Mouse (Mus musculus) heart, adult 2 months (tissue): Measurements from ENCODE around the gene 2410015M20Rik. TPM values are rescaled to one million over a fixed set of nuclear protein-coding genes. Genes with fewer than 3 reads are reported as not detected.

ENCODE experiments used
- DNase-seq, 2 experiments: peaks; one replicate each; pipeline ENCODE4 v3.0.0; 2021
- H3K27ac ChIP-seq: fragments of 200-600 bp; 2 replicates; pipeline ENCODE4 v1.8.1; 2022
- H3K27me3 ChIP-seq: fragments of 200-500 bp; 2 replicates; pipeline ENCODE4 v1.6.1; 2012; ENCODE audit warnings: mild to moderate bottlenecking, low read length, inconsistent platforms, mixed read lengths; ENCODE audit not compliant: control insufficient read depth, insufficient read depth
- H3K36me3 ChIP-seq: fragments of 200-500 bp; 2 replicates; pipeline ENCODE4 v1.6.1; 2012; ENCODE audit warnings: low read length, inconsistent platforms; ENCODE audit not compliant: control insufficient read depth, insufficient read depth
- H3K4me1 ChIP-seq: fragments of 200-500 bp; 2 replicates; pipeline ENCODE4 v1.6.1; 2011; ENCODE audit warnings: low read length; ENCODE audit not compliant: control insufficient read depth, insufficient read depth
- H3K4me3 ChIP-seq: fragments of 200-600 bp; 2 replicates; pipeline ENCODE4 v1.8.1; 2022
- H3K79me2 ChIP-seq: fragments of 200-500 bp; replicated peaks from 2 replicates; pipeline ENCODE4 v1.6.1; 2012; ENCODE audit warnings: mild to moderate bottlenecking, inconsistent platforms, low read length, moderate library complexity, mixed read lengths; ENCODE audit not compliant: control insufficient read depth, insufficient read depth
- H3K9ac ChIP-seq: fragments of 200-500 bp; 2 replicates; pipeline ENCODE4 v1.6.1; 2012; ENCODE audit warnings: low read depth, mild to moderate bottlenecking, control low read depth, inconsistent platforms, low read length, mixed read lengths
- CTCF ChIP-seq: fragments of 200-600 bp; IDR thresholded peaks from 2 replicates; pipeline ENCODE4 v1.8.1; 2022; ENCODE audit warnings: antibody characterized with exemption, mild to moderate bottlenecking, moderate library complexity
- EP300 ChIP-seq: fragments of 200-500 bp; IDR thresholded peaks from 2 replicates; pipeline ENCODE4 v1.6.1; 2011; ENCODE audit warnings: low read depth, low read length, control low read depth; ENCODE audit not compliant: insufficient read depth
- POLR2A ChIP-seq: fragments of 200-500 bp; IDR thresholded peaks from 2 replicates; pipeline ENCODE4 v1.6.1; 2011; ENCODE audit warnings: mild to moderate bottlenecking, low read depth, low read length, control low read depth; ENCODE audit not compliant: insufficient read depth
- WGBS: fragments of 180-500 bp; shearing (Covaris S2); methylation state at CpG from one replicate; pipeline ENCODE4 v1.1.7; 2018; 5-methylcytosine and 5-hydroxymethylcytosine counted together
- intact Hi-C: fragments of 180-260 bp; cut with DNase I; formaldehyde crosslinking; loops from one replicate; pipeline ENCODE4 v1.15.1; 2025
- polyA plus RNA-seq: library from polyadenylated mRNA; depleted of rRNA; stranded (reverse); fragments of >200 nt; gene quantifications from 2 replicates; pipeline ENCODE4 v1.2.3, GENCODE M21; 2012
- total RNA-seq, 2 experiments: library from RNA; stranded (reverse); gene quantifications; 2 replicates each; pipeline ENCODE4 v1.2.3; 2021

The 2410015M20Rik gene
- total and polyA plus RNA-seq, 3 experiments, result 291 to 381 (median 329) TPM

DNA sequence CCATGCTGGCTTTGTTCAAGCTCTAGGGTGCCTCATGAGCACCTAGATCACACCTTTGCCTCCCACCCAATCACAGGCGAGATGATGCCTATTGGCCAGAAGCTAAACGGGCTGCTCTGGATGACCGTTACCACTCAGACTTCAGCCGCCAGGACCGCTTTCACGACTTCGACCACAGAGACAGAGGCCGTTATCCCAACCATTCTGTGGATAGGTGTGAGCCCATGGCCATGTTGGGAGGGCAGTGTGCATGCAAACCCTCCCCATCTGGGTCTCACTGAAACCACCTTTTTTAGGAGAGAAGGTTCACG lies 5.5 kb downstream of the 2410015M20Rik start:
- no peaks in the 10 kb centered on the region for H3K27me3 ChIP-seq
- peaks cover 2% of the 10 kb centered on the region for H3K4me1 ChIP-seq
- no peaks in the 10 kb centered on the region for H3K79me2 ChIP-seq
- 84% methylated on average over 9 of the region's 9 CpGs for WGBS
- TF ChIP-seq CTCF (no peak), POLR2A (no peak), EP300 (no peak)
- no peak overlapping the region for H3K4me3 ChIP-seq
- DNase-seq, result peak in 1 of 2 experiments; percentile 17
- no peak overlapping the region for H3K9ac ChIP-seq
- no peaks in the 10 kb centered on the region for H3K36me3 ChIP-seq
- intact Hi-C loops, result no loop called here
- H3K27ac ChIP-seq, result no peak overlapping the region

DNA sequence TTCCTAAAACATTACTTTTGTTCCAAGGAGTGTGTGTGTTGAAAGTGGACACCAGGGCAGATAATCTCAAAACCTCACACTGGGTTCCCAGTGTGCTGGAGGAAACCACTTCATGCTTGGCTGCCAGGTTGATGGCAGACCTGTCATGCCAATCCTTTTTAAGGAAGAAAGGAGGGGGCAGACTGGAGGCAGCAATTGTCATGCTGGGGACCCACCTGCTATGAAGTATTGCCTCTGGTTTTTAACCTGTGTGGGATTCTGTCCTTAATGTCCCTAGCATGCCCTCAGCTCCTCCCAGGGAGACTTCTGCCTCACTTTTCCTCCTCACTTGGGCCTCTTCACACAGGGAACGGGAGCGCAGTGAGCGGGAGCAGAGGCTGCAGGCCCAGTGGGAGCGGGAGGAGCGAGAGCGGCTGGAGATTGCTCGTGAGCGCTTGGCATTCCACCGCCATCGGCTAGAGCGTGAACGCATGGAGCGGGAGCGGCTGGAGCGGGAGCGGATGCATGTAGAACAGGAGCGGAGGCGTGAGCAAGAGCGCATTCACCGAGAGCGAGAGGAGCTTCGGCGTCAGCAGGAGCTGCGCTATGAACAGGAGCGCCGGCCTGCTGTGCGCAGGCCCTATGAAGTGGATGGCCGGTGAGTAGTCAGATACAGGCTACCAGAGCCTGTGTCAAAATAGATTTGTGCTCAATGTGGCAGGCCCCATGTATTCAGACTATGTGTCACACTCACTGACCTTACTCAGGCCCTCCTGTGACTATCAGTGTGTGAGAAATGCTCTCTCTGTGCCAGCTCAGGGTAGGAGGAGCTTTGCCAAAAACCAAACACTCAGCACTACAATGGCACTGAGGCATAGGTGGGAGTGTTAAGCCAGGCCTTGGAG lies 6.1 kb downstream of the 2410015M20Rik start:
- no peaks in the 10 kb centered on the region for H3K36me3 ChIP-seq
- WGBS, result 93% methylated on average over 28 of the region's 28 CpGs
- intact Hi-C loops, result no loop called here

DNA sequence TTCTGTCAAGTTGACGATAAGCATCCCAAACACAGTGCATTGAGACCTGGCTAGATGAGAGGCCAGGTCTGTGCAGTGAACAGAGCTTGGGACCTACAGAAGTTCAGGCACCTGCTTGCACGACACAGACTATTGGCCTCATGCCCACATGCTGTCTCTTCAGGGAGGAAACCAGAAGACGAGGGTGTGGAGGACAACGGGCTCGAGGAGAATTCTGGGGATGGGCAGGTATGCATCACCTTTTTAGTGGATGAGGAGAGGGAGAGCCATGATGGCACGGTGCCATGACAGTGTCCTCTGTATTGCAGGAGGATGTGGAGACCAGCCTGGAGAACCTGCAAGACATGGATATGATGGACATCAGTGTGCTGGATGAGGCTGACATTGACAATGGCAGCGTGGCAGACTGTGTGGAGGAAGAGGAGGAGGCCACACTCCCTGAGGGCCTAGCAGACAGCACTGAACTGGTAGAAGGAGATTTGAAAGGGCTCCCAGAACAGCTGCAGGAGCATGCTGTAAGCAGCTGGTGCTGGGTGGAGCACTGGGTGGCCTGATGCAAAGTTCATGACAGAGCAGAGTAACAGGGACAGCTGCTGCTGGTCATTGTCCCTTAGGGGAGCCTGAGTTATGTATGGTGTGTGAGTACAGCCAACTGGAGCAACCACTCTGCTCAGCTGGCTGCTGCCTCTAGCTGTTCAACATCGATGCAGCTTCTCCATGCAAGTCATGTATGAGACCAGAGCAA lies 15.9 kb downstream of the 2410015M20Rik start:
- TF ChIP-seq EP300, result 0 out of 2 replicates have a peak, but pooled peaks have one; percentile 3
- no peak for TF ChIP-seq POLR2A
- TF ChIP-seq CTCF, result no peak
- Histone ChIP-seq H3K4me1 (no peaks in the 10 kb centered on the region; the same call in none of the 2 replicates), H3K79me2 (peaks cover 6% of the 10 kb centered on the region), H3K36me3 (peaks cover 5% of the 10 kb centered on the region; the same call in 1 of the 2 replicates), H3K4me3 (no peak overlapping the region), H3K9ac (no peak overlapping the region), H3K27ac (no peak overlapping the region), H3K27me3 (no peaks in the 10 kb centered on the region)
- intact Hi-C loops, result no loop called here
- 54% methylated on average over 8 of the region's 8 CpGs for WGBS
- peak in 1 of 2 experiments; percentile 44 for DNase-seq

More for the DNA sequence above, 6.1 kb downstream of the 2410015M20Rik start:
- Histone ChIP-seq H3K9ac (no peak overlapping the region), H3K4me3 (no peak overlapping the region), H3K27ac (no peak overlapping the region), H3K27me3 (no peaks in the 10 kb centered on the region), H3K79me2 (no peaks in the 10 kb centered on the region), H3K4me1 (no peaks in the 10 kb centered on the region)
- DNase-seq, result peak in 1 of 2 experiments; percentile 22
- TF ChIP-seq EP300 (no peak), POLR2A (no peak), CTCF (no peak)

DNA sequence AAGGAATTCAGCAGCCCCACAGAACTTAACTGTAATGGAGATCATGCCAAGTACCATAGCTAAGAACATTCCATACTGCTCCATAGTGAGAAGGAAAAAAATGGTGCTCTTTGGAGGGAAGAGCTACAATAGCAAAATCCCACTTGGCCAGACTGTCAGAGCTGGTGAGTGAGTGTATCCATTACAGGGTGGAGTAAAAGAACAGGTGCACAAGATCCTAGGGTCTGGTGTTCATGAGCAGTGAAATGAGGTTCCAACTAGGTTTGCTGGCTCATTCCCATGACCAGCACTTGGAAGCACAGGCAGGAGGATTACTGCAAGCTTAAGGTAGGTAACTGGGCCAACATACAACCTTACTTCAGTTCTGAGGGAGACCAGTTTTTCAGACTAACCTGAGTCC lies 17.0 kb downstream of the 2410015M20Rik start:
- no peak overlapping the region for H3K27ac ChIP-seq
- peaks cover 13% of the 10 kb centered on the region; the same call in 1 of the 2 replicates for H3K36me3 ChIP-seq
- H3K9ac ChIP-seq, result no peak overlapping the region
- peaks cover 11% of the 10 kb centered on the region for H3K79me2 ChIP-seq
- DNase-seq, result no peak
- peaks cover 5% of the 10 kb centered on the region for H3K4me1 ChIP-seq
- TF ChIP-seq CTCF, result no peak
- no peak for TF ChIP-seq POLR2A
- no peak for TF ChIP-seq EP300
- no peaks in the 10 kb centered on the region for H3K27me3 ChIP-seq
- intact Hi-C loops, result no loop called here
- H3K4me3 ChIP-seq, result no peak overlapping the region

DNA sequence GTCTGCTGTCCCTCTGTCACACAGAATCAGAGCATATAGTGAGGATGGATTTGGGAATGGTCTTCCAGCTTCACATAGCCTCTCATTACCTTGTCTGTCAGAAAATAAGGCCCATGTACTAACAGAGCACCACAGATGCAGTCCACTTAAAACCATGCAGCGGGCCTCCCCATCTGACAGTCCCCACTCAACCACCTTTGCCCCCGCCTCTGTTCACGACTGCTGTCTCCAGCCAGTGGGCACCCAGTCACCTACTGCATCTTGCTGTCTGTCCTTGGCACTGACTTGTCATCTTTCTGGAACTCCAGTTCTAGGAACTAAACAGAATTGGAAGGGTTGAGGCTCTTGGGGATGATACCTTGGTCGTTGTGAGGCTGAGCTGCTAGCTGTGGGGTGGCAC lies 20.6 kb downstream of the 2410015M20Rik start:
- peaks cover 23% of the 10 kb centered on the region for H3K36me3 ChIP-seq
- H3K4me1 ChIP-seq, result peaks cover 15% of the 10 kb centered on the region
- intact Hi-C loops, result loop anchor here (2.0 kb wide), 1 partner anchor 80 kb away; no protein-coding TSS in a partner anchor

DNA sequence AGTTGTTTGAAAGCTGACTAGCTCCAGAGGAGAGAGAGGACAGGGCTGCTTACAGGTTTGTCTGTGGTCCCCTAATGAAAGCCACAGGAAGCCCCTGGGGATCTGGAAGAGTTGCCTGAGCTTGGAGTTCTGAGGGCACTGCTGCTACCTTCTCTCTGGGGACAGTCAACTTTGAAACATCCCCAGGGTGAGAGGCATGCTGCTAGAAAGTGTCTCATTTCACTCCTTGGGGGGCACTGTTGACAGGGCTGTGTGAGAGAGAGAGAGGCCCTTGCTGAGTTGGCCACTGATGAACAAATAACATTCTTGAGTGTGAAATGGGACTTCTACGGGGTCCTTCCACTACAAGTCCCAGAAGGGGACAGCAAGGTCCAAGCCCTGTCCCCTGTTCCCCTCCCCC lies 21.8 kb downstream of the 2410015M20Rik start:
- 52% methylated on average over 1 of the region's 1 CpGs for WGBS
- H3K27ac ChIP-seq, result no peak overlapping the region
- no peak for TF ChIP-seq EP300
- TF ChIP-seq CTCF, result no peak
- no peak for TF ChIP-seq POLR2A

More for the DNA sequence above, 20.6 kb downstream of the 2410015M20Rik start:
- Histone ChIP-seq H3K27ac (no peak overlapping the region), H3K9ac (no peak overlapping the region), H3K4me3 (no peak overlapping the region), H3K27me3 (no peaks in the 10 kb centered on the region), H3K79me2 (peaks cover 15% of the 10 kb centered on the region)
- DNase-seq, result no peak
- no peak for TF ChIP-seq POLR2A
- TF ChIP-seq EP300, result no peak
- TF ChIP-seq CTCF, result no peak
- 91% methylated on average over 4 of the region's 4 CpGs for WGBS

More for the DNA sequence above, 21.8 kb downstream of the 2410015M20Rik start:
- no peak for DNase-seq
- Histone ChIP-seq H3K4me3 (no peak overlapping the region), H3K79me2 (peaks cover 15% of the 10 kb centered on the region), H3K9ac (no peak overlapping the region), H3K27me3 (no peaks in the 10 kb centered on the region), H3K4me1 (peaks cover 15% of the 10 kb centered on the region), H3K36me3 (peaks cover 28% of the 10 kb centered on the region)
- intact Hi-C loops, result loop anchor here (2.0 kb wide), 2 partner anchors 21 to 81 kb away; partner anchors contain the start of gene 2410015M20Rik
